Mouse (Mus musculus): ENCODE results near the gene Dyrk1a. TPM values are rescaled to one million over a fixed set of nuclear protein-coding genes. Genes with fewer than 3 reads are reported as not detected.

The Dyrk1a gene
- total RNA-seq, 2 experiments from 2014 or later: 66.8 to 67.4 TPM

- ATAC-seq (ENCODE audit: poor library complexity, severe bottlenecking): peak; percentile 70
Measured at GRCm38 (mm10) chr16:94588974-94589373, 19.2 kb downstream of the Dyrk1a start.

GRCm38 (mm10) chr16:94589648-94590047 is 19.8 kb downstream of the Dyrk1a start:
- no peak for ATAC-seq (ENCODE audit: poor library complexity, severe bottlenecking)

GRCm38 (mm10) chr16:94590214-94590613 is 20.4 kb downstream of the Dyrk1a start:
- no peak for ATAC-seq (ENCODE audit: poor library complexity, severe bottlenecking)

GRCm38 (mm10) chr16:94590977-94591376 is 21.2 kb downstream of the Dyrk1a start:
- ATAC-seq (ENCODE audit: poor library complexity, severe bottlenecking): no peak

GRCm38 (mm10) chr16:94591536-94591935 is 21.7 kb downstream of the Dyrk1a start:
- ATAC-seq (ENCODE audit: poor library complexity, severe bottlenecking): no peak

- no peak for ATAC-seq (ENCODE audit: poor library complexity, severe bottlenecking)
Measured at GRCm38 (mm10) chr16:94596633-94597032, 26.8 kb downstream of the Dyrk1a start.

GRCm38 (mm10) chr16:94597640-94598039 is 27.8 kb downstream of the Dyrk1a start:
- ATAC-seq (ENCODE audit: poor library complexity, severe bottlenecking): no peak

- ATAC-seq (ENCODE audit: poor library complexity, severe bottlenecking): no peak
Measured at GRCm38 (mm10) chr16:94599977-94600724, 30.3 kb downstream of the Dyrk1a start.

- no peak for ATAC-seq (ENCODE audit: poor library complexity, severe bottlenecking)
Measured at GRCm38 (mm10) chr16:94601089-94601488, 31.3 kb downstream of the Dyrk1a start.

GRCm38 (mm10) chr16:94601540-94601953 is 31.7 kb downstream of the Dyrk1a start:
- ATAC-seq (ENCODE audit: poor library complexity, severe bottlenecking): peak; percentile 89

GRCm38 (mm10) chr16:94602188-94602587 is 32.4 kb downstream of the Dyrk1a start:
- ATAC-seq (ENCODE audit: poor library complexity, severe bottlenecking): no peak

- ATAC-seq (ENCODE audit: poor library complexity, severe bottlenecking): no peak
Measured at GRCm38 (mm10) chr16:94602730-94603129, 32.9 kb downstream of the Dyrk1a start.

GRCm38 (mm10) chr16:94606169-94606568 is 36.4 kb downstream of the Dyrk1a start:
- no peak for ATAC-seq (ENCODE audit: poor library complexity, severe bottlenecking)

GRCm38 (mm10) chr16:94607468-94607867 is 37.7 kb downstream of the Dyrk1a start:
- no peak for ATAC-seq (ENCODE audit: poor library complexity, severe bottlenecking)

GRCm38 (mm10) chr16:94608706-94609594 is 39.1 kb downstream of the Dyrk1a start:
- ATAC-seq (ENCODE audit: poor library complexity, severe bottlenecking): no peak

- ATAC-seq (ENCODE audit: poor library complexity, severe bottlenecking): no peak
Measured at GRCm38 (mm10) chr16:94612573-94612972, 42.8 kb downstream of the Dyrk1a start.

- ATAC-seq (ENCODE audit: poor library complexity, severe bottlenecking): no peak
Measured at GRCm38 (mm10) chr16:94617255-94617654, 47.4 kb downstream of the Dyrk1a start.

GRCm38 (mm10) chr16:94618543-94618942 is 48.7 kb downstream of the Dyrk1a start:
- peak; percentile 96 for ATAC-seq (ENCODE audit: poor library complexity, severe bottlenecking)

GRCm38 (mm10) chr16:94619301-94619700 is 49.5 kb downstream of the Dyrk1a start:
- no peak for ATAC-seq (ENCODE audit: poor library complexity, severe bottlenecking)

GRCm38 (mm10) chr16:94624871-94625270 is 55.1 kb downstream of the Dyrk1a start:
- ATAC-seq (ENCODE audit: poor library complexity, severe bottlenecking): peak; percentile 38; the same call in 1 of the 2 replicates

GRCm38 (mm10) chr16:94625639-94626038 is 55.8 kb downstream of the Dyrk1a start:
- ATAC-seq (ENCODE audit: poor library complexity, severe bottlenecking): 0 out of 2 replicates have a peak, but pooled peaks have one; percentile 25

GRCm38 (mm10) chr16:94627736-94628135 is 57.9 kb downstream of the Dyrk1a start:
- no peak for ATAC-seq (ENCODE audit: poor library complexity, severe bottlenecking)
